Mouse (Mus musculus): ENCODE data around the gene Pakap. TPM values are rescaled to one million over a fixed set of nuclear protein-coding genes. Genes with fewer than 3 reads are reported as not detected.

Pakap gene
- polyA plus RNA-seq, 1 experiment from 2014 or later = 40.4 TPM

DNA sequence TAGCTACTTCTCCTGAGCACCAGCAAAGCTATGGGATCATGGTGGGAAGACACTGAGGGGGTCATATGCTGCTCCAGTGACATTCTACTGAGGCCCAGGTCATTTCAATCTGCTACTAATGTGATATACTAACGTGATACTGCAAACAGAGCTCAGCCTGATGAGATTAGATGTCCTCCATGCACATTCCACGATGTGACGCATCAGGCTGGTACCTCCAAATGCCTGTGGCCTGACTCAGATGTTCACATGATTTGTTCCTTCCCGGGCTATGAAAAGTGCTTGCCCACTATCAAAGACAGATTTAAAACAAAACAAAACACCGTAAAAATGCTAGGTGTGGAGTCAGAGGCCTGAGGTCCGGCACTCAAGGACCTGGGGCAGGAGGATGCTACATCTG lies 236.9 kb downstream of the Pakap start:
- Histone ChIP-seq H3K36me3 (0 out of 2 replicates have a peak, but pooled peaks cover 5% of the 10 kb centered on the region), H3K4me3 (replicated peaks) (no peak overlapping the region), H3K9ac (replicated peaks) (no peak overlapping the region), H3K4me1 (replicated peaks) (no peaks in the 10 kb centered on the region), H3K27ac (no peak overlapping the region), H3K9me3 (no peaks in the 10 kb centered on the region), H3K27me3 (no peaks in the 10 kb centered on the region), H3K4me2 (no peak overlapping the region)
- ATAC-seq (ENCODE audit: insufficient number of reproducible peaks, insufficient read depth, low FRiP score, low TSS enrichment, low read depth) = no peak
- 85% methylated on average over 6 of the region's 6 CpGs for WGBS

DNA sequence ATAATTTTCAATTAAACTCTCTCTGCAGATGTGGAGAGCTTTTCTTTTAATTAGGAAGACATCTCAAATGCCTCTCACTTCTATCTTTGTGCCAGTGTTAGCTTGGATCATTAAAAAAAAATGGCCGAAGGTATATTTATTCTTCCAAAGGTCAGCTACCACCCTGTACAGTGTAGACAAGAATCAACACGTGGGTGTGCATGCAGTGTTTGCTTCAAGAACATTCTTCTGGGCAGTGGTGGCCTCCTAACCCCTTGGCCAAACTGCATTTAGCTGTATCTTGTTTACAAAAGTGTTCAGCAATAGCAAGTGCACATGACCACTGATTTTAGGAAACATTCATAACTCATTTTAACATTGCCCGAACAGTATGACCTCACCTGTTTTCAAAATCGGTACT lies 241.5 kb downstream of the Pakap start:
- Histone ChIP-seq H3K27me3 (no peaks in the 10 kb centered on the region), H3K9ac (replicated peaks) (no peak overlapping the region), H3K36me3 (0 out of 2 replicates have a peak, but pooled peaks cover 5% of the 10 kb centered on the region), H3K27ac (no peak overlapping the region), H3K4me2 (no peak overlapping the region), H3K9me3 (no peaks in the 10 kb centered on the region), H3K4me1 (replicated peaks) (peaks cover 8% of the 10 kb centered on the region), H3K4me3 (replicated peaks) (no peak overlapping the region)
- WGBS = 87% methylated on average over 4 of the region's 4 CpGs
- no peak for ATAC-seq (ENCODE audit: insufficient number of reproducible peaks, insufficient read depth, low FRiP score, low TSS enrichment, low read depth)

DNA sequence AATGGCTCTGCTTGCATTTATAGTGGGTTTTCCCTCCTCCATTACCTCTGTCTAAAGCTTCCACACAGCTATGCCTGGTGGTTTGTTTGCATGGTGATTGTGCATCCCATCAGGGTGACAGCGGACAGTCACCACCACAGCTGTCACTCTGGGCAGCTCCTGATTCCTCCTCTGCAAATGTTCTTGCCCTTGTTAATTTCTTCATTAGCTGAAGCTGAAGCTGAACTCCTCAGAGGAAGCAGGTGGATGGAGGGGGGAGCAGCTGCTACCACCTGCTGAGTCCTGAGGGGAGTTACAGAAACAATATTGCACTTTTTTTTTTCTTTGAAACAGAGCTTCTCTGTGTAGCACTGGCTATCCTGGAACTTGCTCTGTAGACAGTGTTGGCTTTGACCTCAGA lies 244.1 kb downstream of the Pakap start:
- peaks cover 8% of the 10 kb centered on the region for H3K4me1 ChIP-seq (replicated peaks)
- WGBS = 90% methylated on average over 1 of the region's 1 CpGs
- no peak overlapping the region for H3K4me2 ChIP-seq
- H3K9ac ChIP-seq (replicated peaks) = no peak overlapping the region
- no peaks in the 10 kb centered on the region for H3K9me3 ChIP-seq
- no peaks in the 10 kb centered on the region for H3K27me3 ChIP-seq
- H3K36me3 ChIP-seq = 0 out of 2 replicates have a peak, but pooled peaks cover 5% of the 10 kb centered on the region
- H3K4me3 ChIP-seq (replicated peaks) = no peak overlapping the region
- ATAC-seq (ENCODE audit: insufficient number of reproducible peaks, insufficient read depth, low FRiP score, low TSS enrichment, low read depth) = no peak
- H3K27ac ChIP-seq = 0 out of 2 replicates have a peak overlapping the region, but pooled peaks have one; percentile 3

DNA sequence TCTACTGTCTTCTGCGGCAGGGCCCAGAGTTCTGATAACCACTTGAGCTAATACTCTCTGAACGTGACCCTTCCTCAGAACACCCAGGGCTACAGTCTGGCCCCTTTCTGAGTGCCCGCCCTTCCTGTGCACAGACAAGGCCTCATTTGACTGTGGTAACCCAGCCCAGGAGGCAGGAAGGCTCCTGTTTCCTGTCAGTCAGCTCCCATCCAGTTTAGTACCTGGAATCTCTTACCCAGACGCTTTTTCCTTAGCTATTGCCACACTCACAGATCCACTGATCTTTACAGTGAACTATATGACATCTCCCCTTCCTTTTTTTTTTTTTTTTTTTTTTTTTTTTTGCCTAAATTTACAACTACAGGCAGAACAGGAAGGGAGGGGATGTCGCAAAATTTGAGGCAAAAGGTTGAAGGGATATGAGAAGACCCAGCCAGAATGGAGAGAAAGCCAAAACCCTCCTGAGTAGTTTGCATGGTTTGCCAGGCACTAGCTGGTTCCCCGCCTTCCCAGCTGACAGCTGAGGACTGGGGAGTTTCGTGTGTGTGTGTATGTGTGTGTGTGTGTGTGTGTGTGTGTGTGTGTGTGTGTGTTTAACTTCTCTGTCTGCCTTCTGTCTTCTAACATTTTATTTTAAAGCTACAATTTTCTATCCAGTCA lies 245.1 kb downstream of the Pakap start:
- Histone ChIP-seq H3K27me3 (no peaks in the 10 kb centered on the region), H3K4me1 (replicated peaks) (peaks cover 8% of the 10 kb centered on the region), H3K27ac (peak overlapping the region; percentile 80), H3K4me3 (replicated peaks) (no peak overlapping the region), H3K9me3 (peaks cover 5% of the 10 kb centered on the region; the same call in 1 of the 2 replicates), H3K9ac (replicated peaks) (no peak overlapping the region), H3K36me3 (0 out of 2 replicates have a peak, but pooled peaks cover 1% of the 10 kb centered on the region), H3K4me2 (no peak overlapping the region)
- peak; percentile 52; the same call in 1 of the 2 replicates for ATAC-seq (ENCODE audit: insufficient number of reproducible peaks, insufficient read depth, low FRiP score, low TSS enrichment, low read depth)
- 23% methylated on average over 7 of the region's 7 CpGs for WGBS

DNA sequence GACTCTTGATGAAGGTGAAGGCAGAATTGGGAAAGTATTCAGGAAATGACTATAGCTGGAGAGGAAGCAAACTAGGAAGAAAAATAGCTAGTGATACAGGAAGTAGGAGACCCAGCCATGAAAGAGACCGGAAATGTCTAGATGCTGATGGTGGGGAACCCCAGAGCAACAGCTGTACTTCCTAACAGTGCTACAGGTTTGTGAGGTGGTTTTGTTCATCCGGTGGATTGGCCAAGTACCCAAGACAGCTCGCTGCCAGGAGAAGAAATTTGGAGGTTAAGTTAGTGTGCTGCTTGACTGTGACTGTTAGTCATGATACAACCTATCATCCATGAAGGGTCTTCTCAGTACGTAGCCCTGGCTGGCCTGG lies 245.6 kb downstream of the Pakap start:
- Histone ChIP-seq H3K4me3 (replicated peaks) (no peak overlapping the region), H3K9me3 (peaks cover 5% of the 10 kb centered on the region; the same call in 1 of the 2 replicates), H3K4me1 (replicated peaks) (peaks cover 8% of the 10 kb centered on the region), H3K9ac (replicated peaks) (no peak overlapping the region), H3K27ac (peak overlapping the region; percentile 72), H3K27me3 (no peaks in the 10 kb centered on the region), H3K4me2 (no peak overlapping the region), H3K36me3 (no peaks in the 10 kb centered on the region)
- no peak for ATAC-seq (ENCODE audit: insufficient number of reproducible peaks, insufficient read depth, low FRiP score, low TSS enrichment, low read depth)
- WGBS = 87% methylated on average over 4 of the region's 4 CpGs

DNA sequence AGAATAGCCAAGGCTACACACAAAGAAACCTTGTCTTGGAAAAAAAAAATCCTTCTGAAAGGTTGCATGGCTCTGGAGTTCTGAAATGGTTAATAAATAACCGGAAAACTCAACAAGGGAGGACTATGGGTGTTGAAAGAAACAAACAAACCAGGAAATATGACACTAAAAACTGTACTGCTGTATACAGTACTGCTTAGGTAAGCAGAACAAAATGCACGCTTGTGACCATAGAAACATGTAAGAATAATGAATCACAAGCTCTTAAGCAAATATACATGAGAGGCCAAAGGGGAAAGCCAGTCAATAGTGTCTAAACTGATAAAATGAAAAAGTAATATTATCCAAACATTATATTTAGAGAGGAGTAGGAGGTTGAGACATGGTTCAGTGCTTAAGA lies 247.4 kb downstream of the Pakap start:
- H3K4me2 ChIP-seq = no peak overlapping the region
- 87% methylated on average over 2 of the region's 2 CpGs for WGBS

DNA sequence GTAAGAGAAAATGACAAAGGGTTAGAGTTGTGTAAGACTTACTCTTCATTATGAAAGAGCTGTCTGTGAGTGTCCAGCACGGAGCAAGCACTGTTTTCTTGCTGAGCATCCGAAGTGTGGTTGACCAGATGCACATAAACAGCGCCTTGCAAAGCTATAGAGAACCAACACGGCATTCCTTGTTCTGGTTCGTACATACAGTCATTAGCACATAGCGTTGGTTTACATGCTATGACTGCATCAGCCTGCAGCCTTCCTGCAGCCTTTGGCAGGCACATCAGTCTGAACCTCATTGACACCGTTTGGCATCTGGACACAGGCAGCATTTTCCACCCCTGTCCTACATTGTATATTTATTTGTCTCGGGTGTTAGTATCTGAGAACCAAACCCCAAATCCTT lies 248.2 kb downstream of the Pakap start:
- WGBS = 91% methylated on average over 8 of the region's 8 CpGs
- Histone ChIP-seq H3K9ac (replicated peaks) (no peak overlapping the region), H3K4me1 (replicated peaks) (peaks cover 11% of the 10 kb centered on the region), H3K36me3 (no peaks in the 10 kb centered on the region), H3K27me3 (no peaks in the 10 kb centered on the region), H3K4me2 (no peak overlapping the region), H3K27ac (no peak overlapping the region), H3K4me3 (replicated peaks) (no peak overlapping the region), H3K9me3 (peaks cover 5% of the 10 kb centered on the region; the same call in 1 of the 2 replicates)
- ATAC-seq (ENCODE audit: insufficient number of reproducible peaks, insufficient read depth, low FRiP score, low TSS enrichment, low read depth) = no peak

More for the DNA sequence above, 247.4 kb downstream of the Pakap start:
- no peak overlapping the region for H3K27ac ChIP-seq
- no peak overlapping the region for H3K4me3 ChIP-seq (replicated peaks)
- H3K9me3 ChIP-seq = peaks cover 5% of the 10 kb centered on the region; the same call in 1 of the 2 replicates
- no peak for ATAC-seq (ENCODE audit: insufficient number of reproducible peaks, insufficient read depth, low FRiP score, low TSS enrichment, low read depth)
- no peak overlapping the region for H3K9ac ChIP-seq (replicated peaks)
- H3K36me3 ChIP-seq = no peaks in the 10 kb centered on the region
- H3K4me1 ChIP-seq (replicated peaks) = peaks cover 8% of the 10 kb centered on the region
- H3K27me3 ChIP-seq = no peaks in the 10 kb centered on the region

DNA sequence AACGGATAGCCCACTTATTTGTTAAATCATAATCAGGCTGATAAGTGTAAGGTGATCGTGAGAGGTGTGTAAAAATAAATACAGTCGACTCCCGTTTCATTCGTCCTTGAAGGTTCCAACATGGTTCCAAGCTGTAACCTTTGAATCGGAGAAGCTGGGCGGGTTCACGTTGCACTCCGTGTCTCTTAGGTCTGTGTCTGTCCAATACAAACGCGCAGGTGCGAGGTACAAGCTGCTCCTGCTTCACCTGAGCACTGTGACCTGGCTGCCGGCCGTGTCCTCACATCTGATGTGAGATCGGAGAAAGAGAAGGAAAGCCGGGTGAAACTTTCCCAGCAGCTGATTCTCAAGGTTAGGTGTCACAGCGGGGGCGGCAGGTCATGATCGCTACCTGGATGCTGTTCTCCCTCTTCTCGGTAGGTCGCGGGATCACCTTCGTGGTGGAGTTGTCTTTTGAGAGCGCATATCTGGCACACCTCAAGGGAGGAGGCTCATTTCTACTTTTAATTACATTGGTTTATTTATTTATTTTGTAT lies 252.9 kb downstream of the Pakap start:
- Histone ChIP-seq H3K27ac (no peak overlapping the region), H3K4me1 (replicated peaks) (peaks cover 23% of the 10 kb centered on the region)
- 87% methylated on average over 24 of the region's 24 CpGs for WGBS

DNA sequence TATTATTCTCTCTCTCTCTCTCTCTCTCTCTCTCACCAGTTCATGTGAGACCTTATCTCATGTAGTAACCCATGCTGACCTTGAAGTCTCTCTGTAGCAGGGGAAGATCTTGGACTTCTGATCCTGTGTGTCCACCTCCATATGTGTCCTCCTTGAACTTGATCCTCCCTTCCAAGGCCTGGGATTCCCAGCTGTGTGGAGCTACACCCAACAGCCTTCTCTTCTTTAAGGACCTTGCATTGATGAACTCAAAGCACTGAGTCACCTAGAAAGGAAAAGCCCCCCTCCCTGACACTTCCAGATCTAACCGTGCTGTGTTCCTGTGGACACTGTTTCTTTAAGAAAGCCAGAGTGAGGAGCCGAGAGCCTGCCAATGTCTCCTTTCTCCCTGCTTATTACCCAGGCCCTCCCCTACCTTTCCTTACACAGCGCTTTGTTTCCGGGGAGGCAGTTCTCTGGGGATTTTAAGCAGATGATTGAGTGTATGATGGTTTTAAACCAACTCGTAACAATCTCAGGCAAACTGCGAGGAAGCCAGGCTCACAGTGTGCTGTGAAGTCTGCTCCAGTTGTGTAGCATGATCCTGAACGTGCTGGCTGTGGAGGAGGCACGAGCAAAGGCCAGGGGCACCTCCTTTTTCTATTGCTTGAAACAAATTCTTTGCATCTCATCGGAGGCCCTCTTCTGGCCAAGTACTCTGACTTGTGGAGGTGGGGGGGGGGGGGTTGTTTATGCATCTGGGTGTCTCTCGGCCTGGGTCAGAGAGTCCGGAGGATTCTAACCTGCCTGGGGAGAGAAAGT lies 253.8 kb downstream of the Pakap start:
- 12% methylated on average over 11 of the region's 11 CpGs for WGBS
- Histone ChIP-seq H3K4me2 (peak overlapping the region; percentile 26), H3K27me3 (no peaks in the 10 kb centered on the region), H3K9me3 (peaks cover 5% of the 10 kb centered on the region; the same call in 1 of the 2 replicates), H3K4me1 (replicated peaks) (peaks cover 23% of the 10 kb centered on the region), H3K36me3 (0 out of 2 replicates have a peak, but pooled peaks cover 3% of the 10 kb centered on the region), H3K4me3 (replicated peaks) (no peak overlapping the region), H3K27ac (peak overlapping the region; percentile 66; the same call in 1 of the 2 replicates), H3K9ac (replicated peaks) (peak overlapping the region; percentile 51)
- no peak for ATAC-seq (ENCODE audit: insufficient number of reproducible peaks, insufficient read depth, low FRiP score, low TSS enrichment, low read depth)

More for the DNA sequence above, 252.9 kb downstream of the Pakap start:
- H3K4me2 ChIP-seq = no peak overlapping the region
- H3K9ac ChIP-seq (replicated peaks) = no peak overlapping the region
- peaks cover 5% of the 10 kb centered on the region; the same call in 1 of the 2 replicates for H3K9me3 ChIP-seq
- 0 out of 2 replicates have a peak, but pooled peaks cover 3% of the 10 kb centered on the region for H3K36me3 ChIP-seq
- H3K27me3 ChIP-seq = no peaks in the 10 kb centered on the region
- H3K4me3 ChIP-seq (replicated peaks) = no peak overlapping the region
- no peak for ATAC-seq (ENCODE audit: insufficient number of reproducible peaks, insufficient read depth, low FRiP score, low TSS enrichment, low read depth)

DNA sequence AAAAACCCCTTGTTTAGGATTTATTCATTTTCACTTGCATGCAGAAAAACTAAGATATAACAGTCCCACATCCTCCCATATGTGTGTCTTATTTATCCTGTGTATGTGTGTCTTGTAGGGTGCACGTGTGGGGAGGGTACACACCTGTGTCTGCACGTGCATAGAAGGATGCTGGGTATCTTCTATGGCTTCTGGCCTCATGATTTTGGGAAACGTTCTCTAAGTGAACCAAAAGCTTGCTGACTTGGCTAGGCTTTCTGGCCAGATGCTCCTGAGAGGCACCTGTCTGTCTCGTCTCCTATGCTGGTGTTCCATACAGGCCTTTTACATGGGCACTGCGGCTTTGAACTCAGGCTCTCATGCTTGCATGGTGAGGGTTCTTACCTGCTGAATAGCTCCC lies 254.7 kb downstream of the Pakap start:
- Histone ChIP-seq H3K4me3 (replicated peaks) (no peak overlapping the region), H3K36me3 (0 out of 2 replicates have a peak, but pooled peaks cover 3% of the 10 kb centered on the region), H3K9ac (replicated peaks) (no peak overlapping the region), H3K4me1 (replicated peaks) (peaks cover 23% of the 10 kb centered on the region), H3K27me3 (no peaks in the 10 kb centered on the region), H3K27ac (no peak overlapping the region), H3K4me2 (no peak overlapping the region), H3K9me3 (no peaks in the 10 kb centered on the region; the same call in 1 of the 2 replicates)
- no peak for ATAC-seq (ENCODE audit: insufficient number of reproducible peaks, insufficient read depth, low FRiP score, low TSS enrichment, low read depth)
- 79% methylated on average over 5 of the region's 5 CpGs for WGBS
